Mouse (Mus musculus) heart, adult 2 months (tissue): Measurements from ENCODE around the gene Pkib.

Experiments
- CTCF ChIP-seq: fragments of 200-600 bp; IDR thresholded peaks from 2 replicates; pipeline ENCODE4 v1.8.1; 2022; ENCODE audit warnings: antibody characterized with exemption, mild to moderate bottlenecking, moderate library complexity
- EP300 ChIP-seq: fragments of 200-500 bp; IDR thresholded peaks from 2 replicates; pipeline ENCODE4 v1.6.1; 2011; ENCODE audit warnings: low read depth, low read length, control low read depth; ENCODE audit not compliant: insufficient read depth

GRCm38 (mm10) chr10:57690161-57690560 lies 58.4 kb downstream of the Pkib start:
- no peak for TF ChIP-seq CTCF
- TF ChIP-seq EP300, result no peak
